Mouse (Mus musculus) embryonic facial prominence, embryonic 11.5 days (tissue): ENCODE results near the gene Pik3cg. TPM values are rescaled to one million over a fixed set of nuclear protein-coding genes. Genes with fewer than 3 reads are reported as not detected.

Experiments used
- ATAC-seq: fragments of 200-750 bp; cut with Nextera tagmentation; replicated peaks from 2 replicates; pipeline ENCODE4 v1.8.0; 2017; ENCODE audit warnings: low read depth; ENCODE audit not compliant: insufficient number of reproducible peaks, low FRiP score, low TSS enrichment
- DNase-seq: peaks from one replicate; pipeline ENCODE4 v3.0.0-alpha.2; 2015; ENCODE audit warnings: low spot score
- H3K27ac ChIP-seq: fragments of 300-500 bp; sonication (generic); replicated peaks from 2 replicates; pipeline ENCODE4 v1.5.1; 2014; ENCODE audit warnings: mild to moderate bottlenecking, low read depth, low read length, control low read depth
- H3K27me3 ChIP-seq: fragments of 300-500 bp; sonication (generic); 2 replicates; pipeline ENCODE4 v1.6.1; 2014; ENCODE audit warnings: mild to moderate bottlenecking, low read length, moderate library complexity, mixed read lengths; ENCODE audit not compliant: control insufficient read depth, insufficient read depth
- H3K36me3 ChIP-seq: fragments of 300-500 bp; sonication (generic); replicated peaks from 2 replicates; pipeline ENCODE4 v1.6.1; 2014; ENCODE audit warnings: low read depth, mild to moderate bottlenecking, low read length, moderate library complexity, mixed read lengths; ENCODE audit not compliant: control insufficient read depth, insufficient read depth
- H3K4me1 ChIP-seq: fragments of 300-500 bp; sonication (generic); 2 replicates; pipeline ENCODE4 v1.6.1; 2014; ENCODE audit warnings: low read length, mixed read lengths; ENCODE audit not compliant: control insufficient read depth, insufficient read depth
- H3K4me2 ChIP-seq: fragments of 300-500 bp; sonication (generic); 2 replicates; pipeline ENCODE4 v1.6.1; 2014; ENCODE audit warnings: low read depth, mild to moderate bottlenecking, control low read depth, low read length, moderate library complexity
- H3K4me3 ChIP-seq: fragments of 300-500 bp; sonication (generic); 2 replicates; pipeline ENCODE4 v1.5.1; 2014; ENCODE audit warnings: low read depth, low read length, control low read depth
- H3K9ac ChIP-seq: fragments of 300-500 bp; sonication (generic); replicated peaks from 2 replicates; pipeline ENCODE4 v1.6.1; 2014; ENCODE audit warnings: mild to moderate bottlenecking, control low read depth, low read length
- H3K9me3 ChIP-seq: fragments of 300-500 bp; sonication (generic); replicated peaks from 2 replicates; pipeline ENCODE4 v1.6.1; 2016; ENCODE audit warnings: mild to moderate bottlenecking, low read length, inconsistent platforms, mixed read lengths; ENCODE audit not compliant: control insufficient read depth
- WGBS: fragments of 180-500 bp; shearing (Covaris S2); extraction: QIAGEN DNeasy Blood & Tissue Kit; methylation state at CpG from one replicate; pipeline ENCODE4 v1.1.7; 2014; 5-methylcytosine and 5-hydroxymethylcytosine counted together
- polyA plus RNA-seq: library from polyadenylated mRNA; unstranded; fragments of >200 nt; fragmentation: Nextera tagmentation; extraction: Ambion mirVana; gene quantifications from 2 replicates; pipeline ENCODE4 v1.2.1, GENCODE M21; 2014

Pik3cg gene
- polyA plus RNA-seq, 1 experiment from 2014 or later = 1.8 TPM

DNA sequence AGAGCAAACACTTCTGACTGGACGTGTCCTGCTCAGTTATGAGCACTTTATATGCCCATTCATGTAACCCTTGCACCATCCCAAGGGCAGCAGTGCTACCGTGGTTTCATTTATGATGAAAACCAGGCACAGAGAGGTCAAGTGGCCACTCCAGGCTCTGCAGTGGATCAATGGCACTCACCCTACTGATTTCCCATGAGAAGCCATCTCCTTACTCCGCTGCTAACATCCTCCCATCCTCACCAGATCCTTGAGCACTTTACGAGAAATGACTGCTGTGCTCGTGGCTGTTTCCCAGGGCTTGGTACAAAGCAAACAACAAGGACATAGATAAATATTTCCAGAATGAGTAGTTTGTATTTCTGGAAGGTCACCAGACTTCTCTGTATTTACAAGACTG is 3.7 kb upstream of the Pik3cg start:
- Histone ChIP-seq H3K36me3 (no peaks in the 10 kb centered on the region), H3K9ac (no peak overlapping the region), H3K27ac (no peak overlapping the region), H3K9me3 (no peaks in the 10 kb centered on the region), H3K4me1 (no peaks in the 10 kb centered on the region), H3K4me3 (no peak overlapping the region), H3K4me2 (no peak overlapping the region), H3K27me3 (no peaks in the 10 kb centered on the region)
- DNase-seq (no peak), ATAC-seq (no peak)
- 80% methylated on average over 5 of the region's 5 CpGs for WGBS

DNA sequence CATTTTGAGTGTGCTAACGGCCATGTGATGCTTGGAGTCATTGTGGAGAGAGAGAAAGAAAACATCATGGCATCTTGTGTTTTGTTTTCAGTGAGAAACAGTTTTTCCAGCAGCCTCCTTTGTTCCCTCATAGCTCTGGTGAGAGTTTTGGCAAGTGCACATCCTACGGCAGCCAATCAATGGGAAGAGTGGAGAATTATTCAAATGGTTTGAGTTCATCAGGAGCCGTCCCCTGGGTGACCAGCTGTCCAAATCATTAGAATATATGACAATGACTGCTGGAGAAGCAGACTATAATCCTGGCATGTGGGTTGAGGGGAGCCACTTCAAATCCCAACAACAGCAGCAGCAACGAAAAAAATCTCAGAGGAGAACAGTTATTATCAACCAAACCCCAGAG is 2.8 kb upstream of the Pik3cg start:
- H3K36me3 ChIP-seq = no peaks in the 10 kb centered on the region
- H3K27ac ChIP-seq = no peak overlapping the region
- H3K4me1 ChIP-seq = no peaks in the 10 kb centered on the region
- 75% methylated on average over 4 of the region's 4 CpGs for WGBS
- no peak overlapping the region for H3K4me2 ChIP-seq
- H3K4me3 ChIP-seq = no peak overlapping the region
- ATAC-seq (no peak), DNase-seq (no peak)
- H3K9me3 ChIP-seq = no peaks in the 10 kb centered on the region
- H3K27me3 ChIP-seq = no peaks in the 10 kb centered on the region
- H3K9ac ChIP-seq = no peak overlapping the region

DNA sequence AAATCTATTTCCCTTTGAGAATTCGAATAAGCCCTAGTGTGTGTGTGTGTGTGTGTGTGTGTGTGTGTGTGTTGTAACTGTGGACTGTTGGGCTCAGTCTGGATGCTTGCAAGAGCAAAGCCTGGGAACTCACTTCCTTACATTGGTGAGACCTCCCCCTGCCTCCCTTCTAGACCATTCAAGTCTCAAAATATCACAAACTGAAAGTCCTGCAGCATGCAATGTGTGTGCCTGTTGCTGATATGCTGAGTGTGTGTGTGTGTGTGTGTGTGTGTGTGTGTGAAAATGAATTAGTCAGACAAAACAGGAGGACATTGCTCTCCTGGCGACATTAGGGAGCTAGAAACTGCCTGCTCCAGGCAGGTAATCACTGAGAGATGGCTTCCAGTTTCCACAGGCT is 492 bp upstream of the Pik3cg start:
- Histone ChIP-seq H3K27me3 (no peaks in the 10 kb centered on the region), H3K4me1 (no peaks in the 10 kb centered on the region), H3K4me2 (no peak overlapping the region), H3K4me3 (no peak overlapping the region), H3K36me3 (no peaks in the 10 kb centered on the region), H3K27ac (no peak overlapping the region), H3K9me3 (no peaks in the 10 kb centered on the region), H3K9ac (no peak overlapping the region)
- WGBS = 69% methylated on average over 2 of the region's 2 CpGs
- ATAC-seq (no peak), DNase-seq (no peak)

DNA sequence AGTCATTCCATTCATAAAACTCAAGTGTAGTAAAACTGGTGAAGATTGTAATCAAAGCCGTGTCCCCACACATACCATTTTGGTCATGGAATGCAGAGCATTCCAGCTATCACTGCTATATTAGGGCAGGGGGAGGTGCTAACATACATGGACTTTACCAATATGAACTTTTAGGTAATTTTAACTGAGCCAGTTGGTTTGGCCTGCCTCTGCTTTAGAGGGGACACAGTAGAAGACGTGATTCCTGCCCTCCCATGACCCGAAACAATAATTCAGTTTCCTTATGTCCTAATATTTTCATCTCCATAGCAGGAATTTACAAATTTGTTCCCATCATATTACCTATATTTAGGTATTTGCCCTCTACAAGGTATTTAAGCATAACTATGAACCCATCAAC is 1.3 kb downstream of the Pik3cg start:
- no peak overlapping the region for H3K9ac ChIP-seq
- no peaks in the 10 kb centered on the region for H3K4me1 ChIP-seq
- H3K4me3 ChIP-seq = no peak overlapping the region
- WGBS = 83% methylated on average over 3 of the region's 3 CpGs
- no peaks in the 10 kb centered on the region for H3K9me3 ChIP-seq
- no peak overlapping the region for H3K27ac ChIP-seq
- H3K36me3 ChIP-seq = no peaks in the 10 kb centered on the region
- DNase-seq (no peak), ATAC-seq (no peak)
- H3K27me3 ChIP-seq = no peaks in the 10 kb centered on the region
- no peak overlapping the region for H3K4me2 ChIP-seq

DNA sequence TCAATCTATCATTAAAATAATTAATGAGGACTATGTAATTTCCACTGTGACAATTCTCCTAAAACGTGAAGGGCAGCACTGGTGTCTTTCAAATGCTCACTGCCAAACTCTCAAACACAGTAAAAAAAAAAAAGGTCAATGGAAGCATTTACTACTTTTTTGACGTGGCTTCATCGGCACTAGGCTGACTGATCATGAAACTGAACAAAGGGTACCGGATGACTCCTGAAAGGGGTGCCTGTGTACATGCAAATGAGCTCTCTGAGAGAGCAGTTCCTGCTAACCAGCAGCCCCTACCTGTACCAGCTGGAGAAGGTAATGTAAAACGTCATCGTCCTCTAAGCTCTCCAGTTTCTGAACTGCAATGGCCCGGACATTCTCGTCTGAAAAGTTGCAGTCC is 4.8 kb downstream of the Pik3cg start:
- no peaks in the 10 kb centered on the region for H3K4me1 ChIP-seq
- ATAC-seq (no peak), DNase-seq (no peak)
- H3K27me3 ChIP-seq = no peaks in the 10 kb centered on the region
- WGBS = 53% methylated on average over 8 of the region's 8 CpGs
- no peak overlapping the region for H3K27ac ChIP-seq
- no peak overlapping the region for H3K4me2 ChIP-seq
- H3K4me3 ChIP-seq = no peak overlapping the region
- no peaks in the 10 kb centered on the region for H3K9me3 ChIP-seq
- no peak overlapping the region for H3K9ac ChIP-seq
- no peaks in the 10 kb centered on the region for H3K36me3 ChIP-seq

DNA sequence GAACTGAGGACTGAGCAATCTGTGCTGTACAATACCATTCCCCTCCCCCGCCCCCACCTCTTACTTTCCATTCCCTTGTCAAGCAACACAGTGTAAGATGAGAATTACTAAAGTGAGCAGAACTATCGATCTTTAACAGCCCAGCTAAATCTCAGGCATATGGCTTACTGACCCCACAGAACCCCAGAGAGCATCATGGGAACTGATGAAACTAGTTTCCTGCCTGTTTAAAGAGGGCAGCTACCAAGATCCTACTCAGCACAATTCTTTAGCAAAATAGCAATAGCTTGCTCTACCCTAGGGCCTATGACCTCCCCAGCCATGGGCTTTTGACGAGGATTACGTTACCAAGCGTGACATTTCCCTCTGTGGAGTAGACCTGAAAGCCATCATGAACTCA is 5.9 kb downstream of the Pik3cg start:
- H3K27ac ChIP-seq = no peak overlapping the region
- DNase-seq (peak; percentile 6), ATAC-seq (no peak)
- H3K9ac ChIP-seq = no peak overlapping the region
- H3K4me2 ChIP-seq = no peak overlapping the region
- H3K4me1 ChIP-seq = no peaks in the 10 kb centered on the region
- H3K36me3 ChIP-seq = no peaks in the 10 kb centered on the region
- no peaks in the 10 kb centered on the region for H3K9me3 ChIP-seq
- 70% methylated on average over 5 of the region's 5 CpGs for WGBS
- H3K27me3 ChIP-seq = no peaks in the 10 kb centered on the region
- no peak overlapping the region for H3K4me3 ChIP-seq

DNA sequence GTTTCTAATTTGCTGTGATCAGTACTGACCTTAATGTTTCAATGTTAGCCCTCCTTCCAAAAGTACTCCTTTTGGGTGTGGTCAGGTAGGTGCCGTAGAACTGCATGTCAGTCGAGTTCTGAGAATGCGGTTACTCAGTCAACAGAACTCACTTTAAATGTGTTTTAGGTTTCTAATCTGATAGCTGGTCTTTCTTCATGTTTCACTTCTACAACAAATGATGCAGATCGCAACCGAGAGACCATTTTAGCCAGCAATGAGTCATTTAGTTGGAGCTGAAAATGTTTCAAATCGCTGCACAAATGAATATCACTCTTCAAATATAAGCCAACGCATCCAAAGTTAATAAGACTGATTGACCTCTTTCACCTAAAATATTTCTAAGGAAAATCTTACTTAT is 6.5 kb downstream of the Pik3cg start:
- Histone ChIP-seq H3K9me3 (no peaks in the 10 kb centered on the region), H3K4me1 (no peaks in the 10 kb centered on the region), H3K36me3 (no peaks in the 10 kb centered on the region), H3K4me3 (no peak overlapping the region), H3K4me2 (no peak overlapping the region), H3K27ac (no peak overlapping the region), H3K27me3 (no peaks in the 10 kb centered on the region), H3K9ac (no peak overlapping the region)
- ATAC-seq (no peak), DNase-seq (no peak)
- WGBS = 93% methylated on average over 7 of the region's 7 CpGs

DNA sequence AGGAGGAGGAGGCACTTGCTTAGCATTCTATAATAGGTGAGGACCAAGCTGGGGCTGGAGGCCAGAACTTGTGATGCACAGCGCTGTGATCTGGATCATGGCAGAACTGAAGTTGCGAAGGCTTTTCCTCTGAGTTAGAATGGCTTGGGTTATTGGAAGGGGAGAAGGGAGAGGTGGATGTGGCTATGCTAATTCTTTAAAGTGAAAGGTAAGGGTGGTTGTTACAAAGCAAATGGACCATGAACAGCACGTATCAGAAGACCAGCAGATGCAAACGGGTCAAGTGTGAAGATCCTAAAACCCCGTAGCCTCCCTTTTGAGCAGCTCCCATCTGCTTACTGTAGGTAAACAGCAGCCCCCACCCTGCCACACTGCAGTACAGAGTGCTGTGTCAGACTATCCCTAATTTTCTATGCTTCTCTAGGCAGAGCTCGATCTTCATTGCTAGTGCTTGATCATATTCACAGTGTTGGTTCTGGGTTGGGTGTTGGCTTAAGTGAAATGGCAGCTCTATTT is 7.3 kb downstream of the Pik3cg start:
- no peak overlapping the region for H3K4me3 ChIP-seq
- DNase-seq = no peak
- no peaks in the 10 kb centered on the region for H3K4me1 ChIP-seq
- ATAC-seq = no peak
- no peaks in the 10 kb centered on the region for H3K36me3 ChIP-seq
- no peak overlapping the region for H3K9ac ChIP-seq
- H3K9me3 ChIP-seq = no peaks in the 10 kb centered on the region
- H3K4me2 ChIP-seq = no peak overlapping the region
- H3K27ac ChIP-seq = no peak overlapping the region
- WGBS = 89% methylated on average over 6 of the region's 6 CpGs
- H3K27me3 ChIP-seq = no peaks in the 10 kb centered on the region
